ENCODE assay signal across 8 mouse cellular contexts in genomic region chr9:121348476-121348875, GRCm38 (mm10). TPM values are rescaled to one million over a fixed set of nuclear protein-coding genes. Genes with fewer than 3 reads are reported as not detected.
A peak's percentile ranks its signal among the peaks of the same experiment; 100 is the strongest.
DNase-seq lines count a peak whose midpoint lies in the region; ATAC-seq and TF ChIP-seq lines count a peak whose summit lies in the region.

No protein-coding gene starts in this region.

- no peak for TF ChIP-seq POLR2A in embryonic fibroblast, embryonic 13.5 days (IDR thresholded peaks at IDR 0.05; ENCODE audit: low read depth, low read length)

- no peaks in the 10 kb centered on the region for H3K36me3 ChIP-seq in heart, embryonic 10.5 days
- no peaks in the 10 kb centered on the region for H3K36me3 ChIP-seq in kidney, embryonic 14.5 days (ENCODE audit: control insufficient read depth, insufficient read depth, low read length)
- H3K36me3 ChIP-seq in midbrain, embryonic 12.5 days = no peaks in the 10 kb centered on the region

- H3K4me2 ChIP-seq in kidney, embryonic 14.5 days (replicated peaks; ENCODE audit: low read depth, low read length) = no peak overlapping the region
- no peak overlapping the region for H3K4me2 ChIP-seq in midbrain, embryonic 12.5 days (replicated peaks)

- no peak for TF ChIP-seq CTCF in embryonic fibroblast, embryonic 13.5 days (IDR thresholded peaks at IDR 0.05; ENCODE audit: borderline replicate concordance, insufficient read depth, low read length)

- DNase-seq in heart, embryonic 10.5 days (ENCODE audit: low spot score) = no peak
- no peak for DNase-seq in heart, postnatal 10 days
- DNase-seq in layer of hippocampus, postnatal 25 days (ENCODE audit: extremely low spot score in 1 of 2, low spot score in 1 of 2) = no peak
- DNase-seq in left cerebral cortex, postnatal 14 days (ENCODE audit: low spot score in 2 of 2) = no peak
- DNase-seq in retina, embryonic 14.5 days (ENCODE audit: low spot score) = no peak

- no peak for ATAC-seq in kidney, embryonic 14.5 days (ENCODE audit: low FRiP score, low TSS enrichment)
- peak; percentile 72 for ATAC-seq in midbrain, embryonic 12.5 days (ENCODE audit: low FRiP score, low read depth)

- 12% methylated on average over 5 of the region's 5 CpGs for WGBS in heart, embryonic 10.5 days
- WGBS in kidney, embryonic 14.5 days = 18% methylated on average over 5 of the region's 5 CpGs
- WGBS in midbrain, embryonic 12.5 days = 3% methylated on average over 5 of the region's 5 CpGs

- no peaks in the 10 kb centered on the region for H3K27me3 ChIP-seq in heart, embryonic 10.5 days (ENCODE audit: insufficient read depth, poor library complexity, severe bottlenecking)
- no peaks in the 10 kb centered on the region for H3K27me3 ChIP-seq in kidney, embryonic 14.5 days (ENCODE audit: control insufficient read depth, insufficient read depth, low read length)
- H3K27me3 ChIP-seq in midbrain, embryonic 12.5 days = no peaks in the 10 kb centered on the region

- H3K9ac ChIP-seq in kidney, embryonic 14.5 days (ENCODE audit: low read depth, low read length) = peak overlapping the region; percentile 37; the same call in 1 of the 2 replicates
- H3K9ac ChIP-seq in midbrain, embryonic 12.5 days (replicated peaks) = peak overlapping the region; percentile 24; the same call in 1 of the 2 replicates

- no peaks in the 10 kb centered on the region for H3K9me3 ChIP-seq in heart, embryonic 10.5 days
- no peaks in the 10 kb centered on the region for H3K9me3 ChIP-seq in kidney, embryonic 14.5 days (ENCODE audit: control insufficient read depth, low read length)
- H3K9me3 ChIP-seq in midbrain, embryonic 12.5 days = no peaks in the 10 kb centered on the region

- intact Hi-C loops in heart, postnatal 10 days (cut with DNase I) = no loop called here
- intact Hi-C loops in left cerebral cortex, postnatal 14 days (cut with DNase I) = no loop called here

- peak overlapping the region; percentile 81 for H3K27ac ChIP-seq in heart, embryonic 10.5 days
- H3K27ac ChIP-seq in embryonic fibroblast, embryonic 13.5 days (ENCODE audit: insufficient read depth, low read length) = peak overlapping the region; percentile 81
- peak overlapping the region; percentile 59; the same call in 1 of the 2 replicates for H3K27ac ChIP-seq in kidney, embryonic 14.5 days (ENCODE audit: low read depth, low read length)
- peak overlapping the region; percentile 73 for H3K27ac ChIP-seq in midbrain, embryonic 12.5 days (replicated peaks)

- H3K4me1 ChIP-seq in heart, embryonic 10.5 days = peaks cover 76% of the 10 kb centered on the region
- H3K4me1 ChIP-seq in embryonic fibroblast, embryonic 13.5 days (ENCODE audit: control insufficient read depth, insufficient read depth, low read length) = peaks cover 24% of the 10 kb centered on the region
- peaks cover 32% of the 10 kb centered on the region for H3K4me1 ChIP-seq in kidney, embryonic 14.5 days (ENCODE audit: control insufficient read depth, insufficient read depth, low read length)
- peaks cover 59% of the 10 kb centered on the region for H3K4me1 ChIP-seq in midbrain, embryonic 12.5 days

- no peak overlapping the region for H3K4me3 ChIP-seq in heart, embryonic 10.5 days
- H3K4me3 ChIP-seq in embryonic fibroblast, embryonic 13.5 days (ENCODE audit: insufficient read depth, low read length) = no peak overlapping the region
- H3K4me3 ChIP-seq in kidney, embryonic 14.5 days (ENCODE audit: low read length) = no peak overlapping the region
- no peak overlapping the region for H3K4me3 ChIP-seq in midbrain, embryonic 12.5 days

RNA-seq across cellular contexts. Expression of gene Trak1, which starts 51.2 kb away (rescaled TPM):
- 18.2 and 24.1 TPM in 2 replicates for polyA plus RNA-seq in heart, embryonic 10.5 days (2016; fragmentation: Nextera tagmentation; extraction: Ambion mirVana)
- 100 to 1,000 TPM; 334 to 336 TPM for total RNA-seq in heart, postnatal 10 days (2021)
- 38.4 and 41.5 TPM in 2 replicates for polyA plus RNA-seq in embryonic fibroblast, embryonic 13.5 days (2011; ENCODE audit: insufficient read length, low read depth, missing spikeins)
- polyA plus RNA-seq in kidney, embryonic 14.5 days (2014; fragmentation: Nextera tagmentation; extraction: Ambion mirVana) = 10.8 and 15.4 TPM in 2 replicates
- polyA plus RNA-seq in midbrain, embryonic 12.5 days (2016; fragmentation: Nextera tagmentation; extraction: Ambion mirVana) = 38.0 and 42.2 TPM in 2 replicates
- 100 to 1,000 TPM; 223 to 246 TPM for total RNA-seq in layer of hippocampus, postnatal 25 days (2021)
- total RNA-seq in left cerebral cortex, postnatal 14 days (2021) = 100 to 1,000 TPM; 217 to 226 TPM
